Mouse (Mus musculus) cerebellum, adult 11 months (tissue): ENCODE measurements around the gene Sult2a6.

ENCODE experiments used
- DNase-seq: peaks from one replicate; pipeline ENCODE4 v3.0.0; 2022

Sult2a6 gene

DNA sequence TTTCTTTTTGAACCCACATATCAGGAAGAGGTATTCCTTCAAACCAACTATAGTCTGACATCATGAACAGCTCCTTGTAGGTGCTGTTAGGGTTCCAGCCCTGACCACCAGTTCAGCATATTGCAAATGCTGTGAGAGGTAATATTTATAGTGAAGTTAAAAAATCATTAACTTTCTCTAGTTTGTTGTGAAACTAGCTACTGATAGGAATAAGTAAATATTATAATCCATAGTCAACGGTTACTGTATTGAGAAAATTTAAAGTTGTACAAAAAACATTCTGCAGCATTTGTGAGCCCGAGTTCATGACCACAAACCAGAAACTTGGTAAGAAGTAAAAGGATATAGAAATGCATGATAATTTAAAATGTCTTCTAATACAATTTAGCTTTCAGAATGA, at the start of gene Sult2a6:
TSS of gene Sult2a6 (minus strand) at position 101 of the 400 bp plus-strand sequence.
- no peak for DNase-seq

DNA sequence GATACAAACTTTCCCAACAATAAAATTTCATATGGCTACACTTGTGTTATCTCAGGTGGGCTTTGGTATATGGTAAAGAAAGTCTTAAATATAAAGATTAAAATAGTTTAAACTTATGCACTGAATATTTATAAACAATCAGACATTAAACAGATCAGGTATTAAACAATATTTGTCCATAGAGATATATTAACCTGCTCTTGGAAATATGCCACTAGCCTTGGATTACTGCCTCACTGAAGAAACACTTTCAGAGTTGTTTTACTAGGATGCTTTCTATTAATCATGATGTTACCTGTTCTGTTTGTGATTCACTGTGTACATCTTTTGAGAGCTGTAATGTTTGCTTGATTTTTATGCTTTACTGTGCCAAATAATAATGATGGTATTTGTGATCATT, 39.4 kb downstream of the Sult2a6 start:
- no peak for DNase-seq

DNA sequence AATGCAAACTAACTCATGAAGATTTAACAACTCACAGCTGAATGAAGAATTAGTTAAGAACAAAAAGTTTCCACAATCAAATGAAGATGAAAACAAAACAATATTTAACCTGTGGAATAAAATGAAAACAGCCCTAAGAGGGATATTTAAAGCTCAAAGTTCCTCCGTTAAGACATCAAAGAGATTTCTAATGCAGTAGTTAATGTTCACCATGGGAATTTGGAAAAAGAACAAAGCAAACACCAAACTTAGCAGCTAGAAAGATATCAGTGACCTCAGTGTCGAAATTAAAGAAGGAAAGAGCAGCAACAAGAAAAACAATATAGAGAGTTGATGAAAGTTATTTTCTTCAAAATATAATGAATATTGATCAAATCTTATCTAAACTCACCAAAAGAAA, 51.3 kb downstream of the Sult2a6 start:
- DNase-seq = no peak

DNA sequence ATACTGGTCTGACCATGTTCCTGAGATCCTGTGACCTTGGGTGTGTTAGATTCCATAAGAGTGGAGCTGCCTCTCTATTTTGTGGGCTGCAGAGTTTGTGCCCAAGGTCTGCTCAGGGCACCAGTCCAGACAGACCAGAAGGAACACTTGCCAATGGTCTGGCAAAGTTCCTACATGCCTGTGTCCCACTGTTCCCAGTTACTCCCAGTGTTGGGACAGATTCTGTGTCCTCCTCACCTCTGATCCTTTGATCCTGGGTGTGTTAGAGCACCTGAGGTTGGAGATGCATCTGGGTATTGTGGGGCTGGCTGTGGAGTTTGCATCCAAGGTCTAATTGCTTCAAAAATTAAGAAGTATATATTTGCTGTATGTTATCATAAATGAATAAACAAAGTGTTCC, 52.2 kb downstream of the Sult2a6 start:
- DNase-seq = no peak
